Comparison of ENCODE assay signal across 31 mouse cellular contexts in the genomic region with DNA sequence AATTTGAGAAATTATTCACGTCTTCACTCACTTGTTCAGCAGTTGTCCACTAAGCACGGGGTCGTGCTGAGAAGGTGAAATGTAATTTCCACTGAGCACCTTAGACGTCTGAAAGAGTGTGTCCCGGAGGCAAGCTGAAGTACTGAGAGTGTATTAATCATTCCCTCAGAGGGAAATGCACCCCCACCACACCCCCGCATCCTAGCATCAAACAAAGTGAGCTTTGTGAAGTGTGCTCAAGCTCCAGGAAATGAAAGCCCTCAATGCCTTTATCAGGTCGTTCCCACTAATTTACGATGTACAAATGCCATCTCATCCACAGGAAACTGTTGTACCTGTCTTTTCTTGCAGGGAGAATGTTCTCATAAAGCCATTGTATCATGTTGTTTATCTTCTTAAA.
"Had no signal": no experiment of that assay in that cellular context is flagged by ENCODE, and none has a peak within 500 bp of the region (broad histone marks: within the 10 kb centered on the region; RNA-seq: fewer than 3 reads in every experiment).

No protein-coding gene starts in this region.

- H3K9me3 ChIP-seq: limb, embryonic 10.5 days; limb, embryonic 12.5 days; limb, embryonic 13.5 days; limb, embryonic 15.5 days; liver, embryonic 12.5 days; liver, embryonic 13.5 days; liver, embryonic 15.5 days; lung, embryonic 15.5 days; megakaryocyte, embryonic 14.5 days; midbrain, embryonic 10.5 days; midbrain, embryonic 12.5 days; midbrain, embryonic 13.5 days; midbrain, embryonic 15.5 days had no signal

- ATAC-seq: liver, embryonic 12.5 days; liver, postnatal 0 days; lung, postnatal 0 days; midbrain, embryonic 13.5 days; midbrain, embryonic 15.5 days; midbrain, embryonic 16.5 days had no signal

- H3K27ac ChIP-seq: limb, embryonic 10.5 days; limb, embryonic 12.5 days; limb, embryonic 13.5 days; limb, embryonic 15.5 days; liver, embryonic 12.5 days; liver, embryonic 13.5 days; liver, embryonic 14.5 days; liver, embryonic 15.5 days; lung, embryonic 15.5 days; macrophage; midbrain, embryonic 10.5 days; midbrain, embryonic 12.5 days; midbrain, embryonic 13.5 days; midbrain, embryonic 15.5 days had no signal

- DNase-seq: left cerebral cortex, postnatal 4 days; liver; liver, embryonic 13.5 days; liver, postnatal 0 days; lung, adult 18-20 months; lung, adult 2 months; lung, embryonic 14.5 days; lung, postnatal 10 days; lung, postnatal 14 days; lung, postnatal 36 days; lung, postnatal 4 days; midbrain, embryonic 14.5 days had no signal

- H3K4me1 ChIP-seq: limb, embryonic 10.5 days; limb, embryonic 12.5 days; limb, embryonic 13.5 days; limb, embryonic 15.5 days; liver, embryonic 12.5 days; liver, embryonic 13.5 days; liver, embryonic 15.5 days; lung, embryonic 15.5 days; megakaryocyte, embryonic 14.5 days; midbrain, embryonic 10.5 days; midbrain, embryonic 12.5 days; midbrain, embryonic 13.5 days; midbrain, embryonic 15.5 days had no signal

- H3K36me3 ChIP-seq: limb, embryonic 10.5 days; limb, embryonic 12.5 days; limb, embryonic 13.5 days; limb, embryonic 15.5 days; liver, embryonic 12.5 days; liver, embryonic 13.5 days; liver, embryonic 15.5 days; lung, embryonic 15.5 days; midbrain, embryonic 10.5 days; midbrain, embryonic 12.5 days; midbrain, embryonic 13.5 days; midbrain, embryonic 15.5 days had no signal

- H3K4me3 ChIP-seq: left cerebral cortex, adult 2 months; limb, embryonic 10.5 days; limb, embryonic 12.5 days; limb, embryonic 13.5 days; limb, embryonic 15.5 days; liver, embryonic 12.5 days; liver, embryonic 13.5 days; liver, embryonic 15.5 days; lung, embryonic 15.5 days; megakaryocyte, embryonic 14.5 days; midbrain, embryonic 10.5 days; midbrain, embryonic 12.5 days; midbrain, embryonic 13.5 days; midbrain, embryonic 15.5 days; myocyte had no signal

- H3K4me2 ChIP-seq: limb, embryonic 12.5 days; limb, embryonic 13.5 days; limb, embryonic 15.5 days; liver, embryonic 11.5 days; liver, embryonic 12.5 days; liver, embryonic 13.5 days; liver, embryonic 15.5 days; lung, embryonic 14.5 days; lung, embryonic 15.5 days; midbrain, embryonic 12.5 days; midbrain, embryonic 13.5 days; midbrain, embryonic 15.5 days had no signal

- H3K9ac ChIP-seq: limb, embryonic 12.5 days; limb, embryonic 13.5 days; limb, embryonic 15.5 days; liver, embryonic 12.5 days; liver, embryonic 13.5 days; liver, embryonic 14.5 days; liver, embryonic 15.5 days; liver, postnatal 0 days; lung, embryonic 14.5 days; lung, embryonic 15.5 days; midbrain, embryonic 12.5 days; midbrain, embryonic 13.5 days; midbrain, embryonic 15.5 days had no signal

- H3K27me3 ChIP-seq: limb, embryonic 12.5 days; limb, embryonic 13.5 days; limb, embryonic 15.5 days; liver, embryonic 12.5 days; liver, embryonic 13.5 days; liver, embryonic 15.5 days; lung, embryonic 15.5 days; midbrain, embryonic 12.5 days; midbrain, embryonic 13.5 days; midbrain, embryonic 15.5 days had no signal
